Mouse (Mus musculus): ENCODE results near the gene Bco2. TPM values are rescaled to one million over a fixed set of nuclear protein-coding genes. Genes with fewer than 3 reads are reported as not detected.

The Bco2 gene
- under 1 TPM; 0.14 to 0.27 TPM for total RNA-seq (2021)
- long read RNA-seq, experiment 1 = 0 reads
- long read RNA-seq, experiment 2 = 0 reads

- no peak for DNase-seq
These were observed at the start of gene Bco2 for GRCm38 (mm10) chr9:50555094-50555446. TSS of gene Bco2 (minus strand) at chr9:50555181.

- no peak for DNase-seq
These were observed 49.4 kb upstream of the Bco2 start for GRCm38 (mm10) chr9:50604338-50604737.

GRCm38 (mm10) chr9:50603998-50604324, 49.0 kb upstream of the Bco2 start:
- no peak for DNase-seq

- peak; percentile 87 for DNase-seq
These were observed 48.4 kb upstream of the Bco2 start, which contains the start of the genes Sdhd and Timm8b for GRCm38 (mm10) chr9:50603189-50603997. TSS of gene Sdhd (minus strand) at chr9:50603812. TSS of gene Timm8b (plus strand) at chr9:50603910.

GRCm38 (mm10) chr9:50602055-50602845, 47.3 kb upstream of the Bco2 start:
- DNase-seq = no peak

GRCm38 (mm10) chr9:50601536-50601935, 46.6 kb upstream of the Bco2 start:
- no peak for DNase-seq

- DNase-seq = peak; percentile 17
These were observed 42.0 kb upstream of the Bco2 start for GRCm38 (mm10) chr9:50596973-50597372.

- DNase-seq = no peak
These were observed 39.9 kb upstream of the Bco2 start for GRCm38 (mm10) chr9:50594794-50595417.

- peak; percentile 24 for DNase-seq
These were observed 38.6 kb upstream of the Bco2 start for GRCm38 (mm10) chr9:50593544-50593943.

GRCm38 (mm10) chr9:50592955-50593354, 38.0 kb upstream of the Bco2 start:
- DNase-seq = no peak

- no peak for DNase-seq
These were observed 36.0 kb upstream of the Bco2 start for GRCm38 (mm10) chr9:50590856-50591518.

- no peak for DNase-seq
These were observed 32.0 kb upstream of the Bco2 start for GRCm38 (mm10) chr9:50586955-50587354.

- DNase-seq = no peak
These were observed 30.3 kb upstream of the Bco2 start for GRCm38 (mm10) chr9:50585145-50585818.

- DNase-seq = no peak
These were observed 25.4 kb upstream of the Bco2 start for GRCm38 (mm10) chr9:50580370-50580769.

GRCm38 (mm10) chr9:50569599-50570525, 14.9 kb upstream of the Bco2 start:
- no peak for DNase-seq

- DNase-seq = no peak
These were observed 12.9 kb upstream of the Bco2 start for GRCm38 (mm10) chr9:50567881-50568280.

GRCm38 (mm10) chr9:50567372-50567771, 12.4 kb upstream of the Bco2 start:
- DNase-seq = no peak

GRCm38 (mm10) chr9:50565940-50566339, 11.0 kb upstream of the Bco2 start:
- no peak for DNase-seq

GRCm38 (mm10) chr9:50565173-50565572, 10.2 kb upstream of the Bco2 start:
- DNase-seq = no peak

- no peak for DNase-seq
These were observed 7.0 kb upstream of the Bco2 start for GRCm38 (mm10) chr9:50561918-50562360.
